Mouse (Mus musculus): ENCODE data around the gene Esp6. TPM values are rescaled to one million over a fixed set of nuclear protein-coding genes. Genes with fewer than 3 reads are reported as not detected.

Esp6 gene
- polyA plus RNA-seq (2017; shearing (Covaris generic)), result not detected

DNA sequence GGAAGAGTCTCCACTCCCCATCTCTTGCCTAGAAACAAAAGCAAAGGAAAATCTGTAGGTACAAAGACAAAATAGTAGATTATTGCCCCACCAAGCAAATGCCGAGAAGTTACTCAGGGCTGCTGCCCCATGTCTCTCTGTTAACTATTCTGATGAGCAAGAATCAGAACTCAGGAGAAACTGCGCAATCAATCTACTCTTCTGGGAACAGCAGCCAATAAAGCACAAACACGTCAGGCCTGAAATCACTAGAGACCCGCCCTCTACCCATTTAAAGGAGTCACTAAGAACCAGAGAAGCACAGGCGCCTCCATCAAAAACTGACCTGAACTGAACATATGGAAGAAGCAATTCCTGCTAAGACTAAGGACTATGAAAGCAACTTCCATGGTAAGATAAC, at the start of gene Esp6:
TSS of gene Esp6 (plus strand) at position 301 of the 400 bp plus-strand sequence.

GRCm38 (mm10) chr17:40519818-40520217, 41.5 kb upstream of the Esp6 start, which contains the start of gene Esp8:
Esp8 (plus strand) TSS chr17:40520022.

GRCm38 (mm10) chr17:40598294-40598693, 37.0 kb downstream of the Esp6 start, which contains the start of gene Esp4:
Esp4 (plus strand) TSS chr17:40598594.

Other genes with a start within 250 kb of the Esp6 start
- gene Crisp1, start 242.3 kb upstream of the Esp6 start, polyA plus RNA-seq (2017; shearing (Covaris generic)), result not detected
- not detected for gene Esp8, start 41.5 kb upstream of the Esp6 start, polyA plus RNA-seq (2017; shearing (Covaris generic))
- gene Esp4, start 37.1 kb downstream of the Esp6 start, polyA plus RNA-seq (2017; shearing (Covaris generic)), result not detected
- not detected for gene Esp3, start 70.6 kb downstream of the Esp6 start, polyA plus RNA-seq (2017; shearing (Covaris generic))
- not detected for gene Esp1, start 165.6 kb downstream of the Esp6 start, polyA plus RNA-seq (2017; shearing (Covaris generic))
- not detected for gene Crisp2, start 245.5 kb downstream of the Esp6 start, polyA plus RNA-seq (2017; shearing (Covaris generic))
- not detected for gene Rhag, start 249.6 kb downstream of the Esp6 start, polyA plus RNA-seq (2017; shearing (Covaris generic))

Measured in naive thymus-derived CD4-positive, alpha-beta T cell, adult 5 months (primary cell).